Mouse (Mus musculus) lung, postnatal 0 days (tissue): ENCODE data around the gene N4bp2l2.

ENCODE experiments used
- CTCF ChIP-seq: IDR thresholded peaks from 2 replicates; pipeline ENCODE4 v1.5.1; 2016; ENCODE audit warnings: antibody characterized with exemption, mild to moderate bottlenecking
- EP300 ChIP-seq: IDR thresholded peaks from 2 replicates; pipeline ENCODE4 v1.6.1; 2016; ENCODE audit warnings: antibody characterized with exemption, mild to moderate bottlenecking, control low read depth

GRCm38 (mm10) chr5:150622792-150623191 is 43.2 kb downstream of the N4bp2l2 start:
- TF ChIP-seq CTCF (no peak), EP300 (no peak)
